20 mouse cellular contexts compared by ENCODE assay signal in genomic region chr12:107338758-107339157, GRCm38 (mm10).
"Had no signal": no experiment of that assay in that cellular context is flagged by ENCODE, and none has a peak within 500 bp of the region (broad histone marks: within the 10 kb centered on the region; RNA-seq: fewer than 3 reads in every experiment).

No protein-coding gene starts in this region.

- ATAC-seq: intestine, postnatal 0 days; liver, postnatal 0 days; midbrain, embryonic 13.5 days; midbrain, embryonic 16.5 days had no signal

- H3K9me3 ChIP-seq: limb, embryonic 12.5 days; limb, embryonic 15.5 days; midbrain, embryonic 13.5 days; neural tube, embryonic 13.5 days; stomach, embryonic 15.5 days had no signal

- H3K4me1 ChIP-seq: limb, embryonic 12.5 days; limb, embryonic 15.5 days; midbrain, embryonic 13.5 days; neural tube, embryonic 13.5 days; stomach, embryonic 15.5 days had no signal

- H3K27me3 ChIP-seq: limb, embryonic 12.5 days; limb, embryonic 15.5 days; midbrain, embryonic 13.5 days; neural tube, embryonic 13.5 days; stomach, embryonic 15.5 days had no signal

- H3K36me3 ChIP-seq: limb, embryonic 12.5 days; limb, embryonic 15.5 days; midbrain, embryonic 13.5 days; neural tube, embryonic 13.5 days; stomach, embryonic 15.5 days had no signal

- H3K4me3 ChIP-seq: limb, embryonic 12.5 days; limb, embryonic 15.5 days; midbrain, embryonic 13.5 days; myocyte; neural tube, embryonic 13.5 days; stomach, embryonic 15.5 days had no signal

- H3K27ac ChIP-seq: kidney, postnatal 0 days; limb, embryonic 12.5 days; limb, embryonic 15.5 days; liver, embryonic 14.5 days; macrophage; midbrain, embryonic 13.5 days; neural tube, embryonic 13.5 days; stomach, embryonic 15.5 days had no signal

- H3K4me2 ChIP-seq: limb, embryonic 12.5 days; limb, embryonic 15.5 days; liver, embryonic 11.5 days; midbrain, embryonic 13.5 days; neural tube, embryonic 13.5 days; stomach, embryonic 15.5 days had no signal

- H3K9ac ChIP-seq: limb, embryonic 12.5 days; limb, embryonic 15.5 days; liver, embryonic 14.5 days; liver, postnatal 0 days; midbrain, embryonic 13.5 days; neural tube, embryonic 13.5 days; stomach, embryonic 15.5 days had no signal

- DNase-seq: kidney, adult 2 months; kidney, postnatal 4 days; left cerebral cortex, postnatal 4 days; liver, postnatal 0 days; retina, postnatal 1 day; right cerebral cortex, postnatal 25 days; spleen, adult 18-20 months; thymus, postnatal 25 days had no signal
